8 mouse cellular contexts compared by ENCODE assay signal in genomic region chr4:152138497-152139260, GRCm38 (mm10). TPM values are rescaled to one million over a fixed set of nuclear protein-coding genes. Genes with fewer than 3 reads are reported as not detected.
DNase-seq lines count a peak whose midpoint lies in the region; ATAC-seq lines count a peak whose summit lies in the region.

No protein-coding gene starts in this region.

- H3K4me2 ChIP-seq in embryonic facial prominence, embryonic 12.5 days (replicated peaks) = peak overlapping the region; percentile 70

- no peak overlapping the region; the same call in 1 of the 2 replicates for H3K9ac ChIP-seq in embryonic facial prominence, embryonic 12.5 days

- no peak overlapping the region for H3K27ac ChIP-seq in embryonic facial prominence, embryonic 12.5 days

- DNase-seq in 3T3-L1 (ENCODE audit: low read depth, low spot score) (peak; percentile 52), liver (peak; percentile 90)
- DNase-seq in adrenal gland, postnatal 36 days = peak; percentile 92 to 94
- peak; percentile 81 to 84 for DNase-seq in heart, adult 9 months (ENCODE audit: low spot score in 2 of 2)
- DNase-seq in kidney, adult 9 months = peak; percentile 93
- peak; percentile 91 to 95 for DNase-seq in monocyte, adult 2 months (ENCODE audit: low read depth in 1 of 2, low spot score in 2 of 2)
- peak; percentile 86 to 87 for DNase-seq in spleen, postnatal 36 days (ENCODE audit: low spot score in 2 of 2)

- H3K9me3 ChIP-seq in embryonic facial prominence, embryonic 12.5 days = no peaks in the 10 kb centered on the region

- peak; percentile 80 for ATAC-seq in embryonic facial prominence, embryonic 12.5 days (ENCODE audit: insufficient number of reproducible peaks, insufficient read depth, low FRiP score, low TSS enrichment)

- H3K36me3 ChIP-seq in embryonic facial prominence, embryonic 12.5 days = no peaks in the 10 kb centered on the region

- peak overlapping the region; percentile 44 for H3K4me3 ChIP-seq in embryonic facial prominence, embryonic 12.5 days

- peaks cover 4% of the 10 kb centered on the region; the same call in 1 of the 2 replicates for H3K4me1 ChIP-seq in embryonic facial prominence, embryonic 12.5 days

- H3K27me3 ChIP-seq in embryonic facial prominence, embryonic 12.5 days = peaks cover 31% of the 10 kb centered on the region

- 3% methylated on average over 51 of the region's 51 CpGs for WGBS in embryonic facial prominence, embryonic 12.5 days

RNA-seq across cellular contexts. Expression of gene Espn, which starts 13.5 kb away (rescaled TPM):
- 1 to 10 TPM; 1.2 to 1.5 TPM for total RNA-seq in adrenal gland, postnatal 36 days (2021)
- polyA plus RNA-seq in embryonic facial prominence, embryonic 12.5 days (2016; fragmentation: Nextera tagmentation; extraction: Ambion mirVana) = 6.4 and 6.6 TPM in 2 replicates

RNA-seq across cellular contexts. Expression of gene Hes2, which starts 20.0 kb away (rescaled TPM):
- total RNA-seq in adrenal gland, postnatal 36 days (2021) = not detected
- 0.09 TPM in 1 of 2 replicates, not detected in the other for polyA plus RNA-seq in embryonic facial prominence, embryonic 12.5 days (2016; fragmentation: Nextera tagmentation; extraction: Ambion mirVana)

RNA-seq across cellular contexts. Expression of gene Tnfrsf25, which starts 22.9 kb away (rescaled TPM):
- total RNA-seq in adrenal gland, postnatal 36 days (2021) = 1 to 10 TPM; 1.7 to 3.0 TPM
- polyA plus RNA-seq in embryonic facial prominence, embryonic 12.5 days (2016; fragmentation: Nextera tagmentation; extraction: Ambion mirVana) = 1.1 and 2.1 TPM in 2 replicates

RNA-seq across cellular contexts. Expression of gene Acot7, which starts 39.3 kb away (rescaled TPM):
- 10 to 100 TPM; 37.1 to 53.6 TPM for total RNA-seq in adrenal gland, postnatal 36 days (2021)
- polyA plus RNA-seq in embryonic facial prominence, embryonic 12.5 days (2016; fragmentation: Nextera tagmentation; extraction: Ambion mirVana) = 57.9 and 69.8 TPM in 2 replicates
